26 mouse cellular contexts compared by ENCODE assay signal in the genomic region with DNA sequence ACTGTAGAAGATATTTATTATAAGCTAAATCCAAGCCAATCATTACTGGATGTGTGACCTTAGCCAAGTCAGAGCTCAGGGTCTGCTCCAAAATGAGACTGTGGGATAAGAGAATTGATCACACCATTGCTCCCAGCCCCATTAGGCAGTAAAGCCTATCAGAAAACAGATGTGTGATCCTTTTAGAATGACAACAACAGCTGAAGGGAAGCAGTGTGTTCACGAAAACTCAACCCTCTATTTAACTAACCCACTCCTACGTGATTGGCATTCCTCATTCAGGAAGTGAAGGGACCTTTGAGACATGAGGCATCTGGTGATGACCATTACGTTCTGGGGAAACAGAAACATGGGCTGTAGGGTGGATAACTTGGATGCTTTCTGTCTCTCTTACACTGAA.
"Had no signal": no experiment of that assay in that cellular context is flagged by ENCODE, and none has a peak within 500 bp of the region (broad histone marks: within the 10 kb centered on the region; RNA-seq: fewer than 3 reads in every experiment).

No protein-coding gene starts in this region.

- H3K27me3 ChIP-seq: limb, embryonic 12.5 days; limb, embryonic 13.5 days; limb, embryonic 15.5 days; liver, embryonic 12.5 days; liver, embryonic 13.5 days; liver, embryonic 15.5 days; lung, embryonic 15.5 days; megakaryocyte, embryonic 14.5 days; midbrain, embryonic 12.5 days; midbrain, embryonic 13.5 days; midbrain, embryonic 15.5 days had no signal

- H3K4me2 ChIP-seq: limb, embryonic 12.5 days; limb, embryonic 13.5 days; limb, embryonic 15.5 days; liver, embryonic 11.5 days; liver, embryonic 12.5 days; liver, embryonic 13.5 days; liver, embryonic 15.5 days; lung, embryonic 14.5 days; lung, embryonic 15.5 days; midbrain, embryonic 11.5 days; midbrain, embryonic 12.5 days; midbrain, embryonic 13.5 days; midbrain, embryonic 15.5 days had no signal

- DNase-seq: left cerebral cortex, postnatal 4 days; liver; liver, embryonic 13.5 days; liver, postnatal 0 days; lung, adult 18-20 months; lung, adult 2 months; lung, embryonic 14.5 days; lung, postnatal 10 days; lung, postnatal 14 days; lung, postnatal 36 days; lung, postnatal 4 days; midbrain, embryonic 14.5 days had no signal

- H3K36me3 ChIP-seq: limb, embryonic 10.5 days; limb, embryonic 12.5 days; limb, embryonic 13.5 days; limb, embryonic 15.5 days; liver, embryonic 12.5 days; liver, embryonic 13.5 days; liver, embryonic 15.5 days; lung, embryonic 15.5 days; midbrain, embryonic 10.5 days; midbrain, embryonic 12.5 days; midbrain, embryonic 13.5 days; midbrain, embryonic 15.5 days had no signal

- H3K4me3 ChIP-seq: limb, embryonic 10.5 days; limb, embryonic 12.5 days; limb, embryonic 13.5 days; limb, embryonic 15.5 days; liver, embryonic 12.5 days; liver, embryonic 13.5 days; liver, embryonic 15.5 days; lung, embryonic 15.5 days; megakaryocyte, embryonic 14.5 days; midbrain, embryonic 10.5 days; midbrain, embryonic 12.5 days; midbrain, embryonic 13.5 days; midbrain, embryonic 15.5 days had no signal
